Mouse (Mus musculus) megakaryocyte, embryonic 14.5 days (primary cell): ENCODE data around the gene Camkmt.

Experiments used
- FLI1 ChIP-seq: IDR thresholded peaks from 2 replicates; pipeline ENCODE4 v1.6.1; 2012; ENCODE audit warnings: low read length, inconsistent platforms, mixed read lengths
- GATA1 ChIP-seq: IDR thresholded peaks from 3 replicates; pipeline ENCODE4 v1.6.1; 2012; ENCODE audit warnings: mixed read lengths, low read length, inconsistent platforms, borderline replicate concordance

- TF ChIP-seq FLI1: no peak
- no peak for TF ChIP-seq GATA1
These were observed 393.7 kb downstream of the Camkmt start for GRCm38 (mm10) chr17:85484015-85484414.
